Mouse (Mus musculus): Measurements from ENCODE around the gene Trim80.

Gene Trim80

DNA sequence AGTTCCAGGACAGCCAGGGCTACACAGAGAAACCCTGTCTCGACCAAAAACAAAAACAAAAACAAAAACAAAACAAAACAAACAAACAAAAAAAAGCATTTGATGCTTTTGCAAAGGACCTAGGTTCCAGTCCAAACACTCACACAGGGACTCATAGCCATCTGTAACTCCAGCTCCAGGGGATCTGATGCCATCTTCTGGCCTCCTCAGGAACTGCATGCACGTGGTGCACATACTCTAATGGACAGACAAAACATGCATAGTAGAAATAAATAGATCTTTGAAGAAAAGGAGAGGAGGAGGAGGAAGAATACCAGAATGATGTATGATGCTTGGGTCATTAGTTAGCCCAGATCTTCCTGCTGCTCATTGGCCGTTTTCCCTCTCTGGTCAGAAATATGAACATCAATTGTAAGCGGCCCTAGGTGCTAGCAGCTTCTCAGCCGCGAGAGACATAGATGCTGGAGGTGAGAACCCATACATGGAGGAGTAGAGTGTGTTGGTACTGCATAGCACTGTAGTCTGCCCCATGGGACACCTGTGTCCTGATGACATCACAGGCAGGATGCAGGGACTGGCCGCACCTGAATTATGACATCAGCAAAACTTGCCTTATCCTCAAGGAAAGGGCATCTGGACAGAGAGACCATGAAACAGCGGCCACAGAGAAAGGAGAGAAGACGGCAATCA lies at the start of gene Trim80:
Gene Trim80, plus strand, starts transcription at position 640 of the 690 bp plus-strand sequence.
- 96% methylated on average over 9 of the region's 9 CpGs for WGBS

GRCm38 (mm10) chr11:115391358-115391757 lies 49.0 kb upstream of the Trim80 start:
- 87% methylated on average over 7 of the region's 7 CpGs for WGBS

GRCm38 (mm10) chr11:115393721-115394325 lies 46.5 kb upstream of the Trim80 start:
- 76% methylated on average over 34 of the region's 34 CpGs for WGBS

DNA sequence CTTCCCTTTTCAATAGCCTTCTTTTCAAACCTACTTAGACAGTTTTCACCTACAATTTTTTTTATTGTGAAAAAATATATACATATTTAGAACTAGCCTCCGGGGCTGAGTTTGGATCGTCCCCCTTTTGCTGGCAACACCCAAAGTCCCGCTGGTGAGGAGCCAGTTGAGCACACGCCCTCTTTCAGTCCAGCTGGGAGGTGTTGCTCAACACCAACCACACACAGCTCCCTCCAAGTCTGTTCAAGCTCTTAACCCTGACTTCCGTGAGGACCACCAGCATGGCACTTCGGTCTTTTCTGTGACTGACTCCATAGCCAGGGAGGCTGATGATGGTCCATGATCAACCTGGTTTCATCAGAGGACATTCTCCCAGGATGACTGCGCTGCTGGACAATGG lies 42.3 kb upstream of the Trim80 start:
- WGBS: 56% methylated on average over 7 of the region's 7 CpGs

- 53% methylated on average over 3 of the region's 3 CpGs for WGBS
Measured at GRCm38 (mm10) chr11:115400126-115400525, 40.2 kb upstream of the Trim80 start.

- 21% methylated on average over 11 of the region's 11 CpGs for WGBS
Measured at GRCm38 (mm10) chr11:115400630-115401391, 39.5 kb upstream of the Trim80 start.

GRCm38 (mm10) chr11:115403338-115404124 lies 36.8 kb upstream of the Trim80 start, which contains the start of gene Mrpl58:
Mrpl58 (plus strand) TSS chr11:115403752.
- WGBS: 4% methylated on average over 46 of the region's 50 CpGs

GRCm38 (mm10) chr11:115405723-115406122 lies 34.6 kb upstream of the Trim80 start:
- 96% methylated on average over 6 of the region's 6 CpGs for WGBS

DNA sequence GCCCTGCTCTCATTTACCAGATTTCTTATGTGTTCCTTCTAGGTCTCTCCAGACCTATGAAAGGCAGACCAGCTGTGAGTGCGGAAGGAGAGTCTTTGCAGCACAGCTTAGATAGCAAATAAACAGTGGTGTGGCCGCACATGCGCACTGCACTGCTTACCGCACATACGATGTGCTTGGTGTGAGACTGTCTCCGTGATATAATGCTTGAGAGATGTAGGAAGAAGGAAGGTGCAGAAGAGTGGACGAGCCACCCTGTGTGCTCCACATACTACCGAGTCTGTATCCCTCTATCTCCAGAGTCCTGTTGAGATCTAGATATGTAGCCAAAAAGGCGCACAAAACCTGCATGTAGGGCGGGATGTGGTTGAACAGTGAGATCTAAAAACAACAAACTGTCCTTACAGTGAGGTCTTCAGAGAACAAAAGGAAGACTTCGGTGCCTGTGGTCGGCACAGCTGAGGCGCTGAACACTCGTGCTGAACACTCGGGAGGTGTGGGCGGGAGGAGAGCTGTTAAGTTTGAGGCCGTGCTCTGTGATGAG lies 33.4 kb upstream of the Trim80 start:
- WGBS: 74% methylated on average over 17 of the region's 17 CpGs

- WGBS: 74% methylated on average over 6 of the region's 6 CpGs
Measured at GRCm38 (mm10) chr11:115408266-115408920, 32.0 kb upstream of the Trim80 start.

GRCm38 (mm10) chr11:115409556-115409955 lies 30.8 kb upstream of the Trim80 start:
- 48% methylated on average over 7 of the region's 7 CpGs for WGBS

DNA sequence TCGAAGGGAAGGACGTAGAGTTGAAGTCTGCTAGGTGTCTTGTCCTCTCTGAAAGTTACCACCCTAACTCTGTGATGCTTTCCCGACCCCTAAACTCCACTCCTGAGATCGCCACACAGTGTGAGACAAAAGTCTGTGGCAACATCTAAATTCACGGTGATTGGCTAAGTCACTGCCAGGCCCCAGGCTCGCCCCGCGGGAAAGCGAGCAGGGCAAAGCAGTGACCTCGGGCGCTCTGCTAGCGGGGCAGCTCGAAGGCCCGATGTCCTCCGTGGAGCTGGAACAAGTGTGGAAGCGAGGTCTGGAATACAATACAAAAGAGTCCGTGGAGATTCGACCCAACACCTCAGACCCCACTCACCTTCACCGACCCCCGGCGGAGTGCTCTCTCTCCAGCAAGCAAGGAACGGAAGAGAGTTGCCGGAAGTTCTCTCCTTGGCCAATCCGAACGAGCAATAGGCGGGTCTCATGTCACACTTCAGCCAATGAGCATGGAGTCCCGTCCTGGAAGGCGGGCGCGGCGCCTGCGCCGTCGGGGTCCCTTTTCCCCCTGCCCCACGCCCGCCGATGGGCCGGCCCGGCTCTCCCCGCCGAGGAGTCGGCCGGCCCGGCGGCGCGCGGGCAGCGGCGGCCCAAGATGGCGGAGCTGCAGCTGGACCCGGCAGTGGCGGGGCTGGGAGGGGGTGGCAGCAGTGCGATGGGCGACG lies 20.7 kb upstream of the Trim80 start, which contains the start of the genes Atp5h and Kctd2:
Gene Atp5h, minus strand, starts transcription at position 432 of the 707 bp plus-strand sequence.
Gene Kctd2, plus strand, starts transcription at position 598 of the 707 bp plus-strand sequence.
- WGBS: under 1% methylated on average over 53 of the region's 56 CpGs

GRCm38 (mm10) chr11:115420336-115421190 lies 19.8 kb upstream of the Trim80 start:
- 1% methylated on average over 45 of the region's 45 CpGs for WGBS

DNA sequence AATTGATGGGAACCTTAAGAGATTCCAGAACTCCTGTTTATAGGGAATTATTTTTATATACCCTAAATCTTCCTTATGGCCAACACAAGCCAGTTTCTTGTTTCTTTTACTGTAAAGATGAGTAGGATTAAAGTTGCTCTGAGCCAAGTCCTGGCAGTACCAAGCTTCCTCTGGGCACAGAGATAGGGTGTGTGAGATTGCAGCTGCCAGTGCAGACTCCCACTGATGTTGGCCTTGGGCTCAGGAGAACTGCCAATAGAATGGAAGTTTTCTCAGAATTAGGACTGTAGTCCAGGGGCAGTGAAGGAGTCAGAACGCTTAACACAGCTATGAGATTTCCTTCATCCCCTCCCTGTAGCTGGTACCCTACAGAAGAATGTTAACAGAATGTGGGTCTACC lies 19.0 kb upstream of the Trim80 start:
- WGBS: 32% methylated on average over 1 of the region's 1 CpGs

DNA sequence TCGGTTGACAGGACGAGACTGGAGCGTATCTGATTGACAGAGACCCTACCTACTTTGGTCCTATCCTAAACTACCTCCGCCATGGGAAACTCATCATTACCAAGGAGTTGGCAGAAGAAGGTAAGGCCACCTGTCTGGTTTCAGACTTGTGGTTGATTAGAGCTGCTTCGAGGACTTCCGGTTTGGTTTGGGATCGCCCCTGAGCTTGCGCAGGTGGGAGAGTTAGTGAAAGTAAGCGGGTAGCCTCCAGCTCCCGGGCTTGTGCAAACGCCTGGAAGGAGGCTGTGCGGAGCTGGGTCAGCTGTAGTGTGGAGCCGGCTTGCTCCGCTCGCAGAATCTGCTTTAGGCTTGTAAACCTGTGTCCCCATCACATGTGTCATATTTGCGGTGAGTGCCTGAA lies 18.4 kb upstream of the Trim80 start:
- WGBS: 88% methylated on average over 16 of the region's 16 CpGs

DNA sequence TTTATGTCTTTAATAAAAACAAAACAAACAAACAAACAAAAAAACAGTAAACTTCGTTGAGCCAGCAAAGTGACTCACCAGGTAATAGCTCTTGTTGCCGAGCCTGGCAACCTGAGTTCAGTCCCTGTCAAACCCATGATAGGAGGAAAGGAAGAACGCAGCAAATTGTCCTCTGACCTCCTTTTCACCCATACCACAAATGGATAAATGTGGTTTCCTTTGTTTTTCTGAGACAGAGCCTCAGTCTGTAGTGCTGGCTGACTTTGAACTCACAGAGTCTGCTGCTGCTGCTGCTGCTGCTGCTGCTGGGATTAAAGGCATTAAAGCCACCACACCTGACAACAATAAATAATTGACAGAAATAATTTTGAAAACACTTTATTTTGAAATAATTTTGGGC lies 17.3 kb upstream of the Trim80 start:
- 85% methylated on average over 3 of the region's 3 CpGs for WGBS

DNA sequence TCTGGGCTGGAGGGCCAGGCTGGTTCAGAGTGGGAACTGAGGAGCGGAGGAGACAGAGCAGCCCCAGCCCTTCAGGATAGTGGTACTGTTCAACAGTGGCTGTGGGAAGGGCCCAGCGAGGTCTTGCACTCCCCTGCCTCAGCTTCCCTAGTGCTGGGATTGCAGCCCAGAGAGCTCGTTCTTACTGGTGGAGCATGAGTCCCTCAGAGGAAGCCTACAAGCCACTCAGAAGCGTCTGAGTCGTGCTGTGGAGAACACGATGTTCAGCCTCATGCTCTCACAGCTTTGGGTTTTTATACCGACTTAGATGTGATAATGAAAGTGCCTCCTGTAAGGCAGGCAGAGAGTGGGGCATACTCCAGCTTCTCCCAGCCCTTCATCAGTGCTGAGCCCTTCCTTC lies 15.7 kb upstream of the Trim80 start:
- 71% methylated on average over 7 of the region's 7 CpGs for WGBS

GRCm38 (mm10) chr11:115425671-115426070 lies 14.7 kb upstream of the Trim80 start:
- 85% methylated on average over 6 of the region's 6 CpGs for WGBS
